Mouse (Mus musculus): ENCODE data around the gene Susd5.
"Not testable (repeated sequence)": the region's sequence is repeated elsewhere in the genome, so short reads cannot be mapped to it uniquely, and the experiment has no call there.

The Susd5 gene

GRCm38 (mm10) chr9:114069372-114069771, 12.4 kb downstream of the Susd5 start:
- no peak for DNase-seq (ENCODE audit: low read depth, low spot score)

GRCm38 (mm10) chr9:114073681-114074080, 16.7 kb downstream of the Susd5 start:
- no peak for DNase-seq (ENCODE audit: low read depth, low spot score)

DNA sequence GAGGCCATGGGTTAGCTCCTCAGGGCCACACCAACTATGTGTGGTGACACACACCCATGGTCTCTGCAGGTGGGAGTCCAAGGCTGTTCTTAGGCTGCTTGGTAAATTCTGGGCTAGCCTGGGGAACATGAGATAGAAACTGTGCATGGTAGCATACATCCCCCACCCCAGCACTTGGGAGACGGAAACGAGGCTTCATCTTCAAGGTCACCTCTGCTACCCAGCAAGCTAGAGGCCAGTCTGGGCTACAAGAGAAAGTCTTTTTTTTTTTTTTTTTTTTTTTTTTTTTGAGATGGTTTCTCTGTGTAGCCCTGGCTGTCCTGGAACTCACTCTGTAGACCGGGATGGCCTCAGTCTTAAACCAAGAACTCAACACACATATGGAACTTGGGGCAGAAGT, 29.5 kb downstream of the Susd5 start:
- DNase-seq (ENCODE audit: low read depth, low spot score) = no peak

GRCm38 (mm10) chr9:114087106-114087815, 30.3 kb downstream of the Susd5 start:
- no peak for DNase-seq (ENCODE audit: low read depth, low spot score)

DNA sequence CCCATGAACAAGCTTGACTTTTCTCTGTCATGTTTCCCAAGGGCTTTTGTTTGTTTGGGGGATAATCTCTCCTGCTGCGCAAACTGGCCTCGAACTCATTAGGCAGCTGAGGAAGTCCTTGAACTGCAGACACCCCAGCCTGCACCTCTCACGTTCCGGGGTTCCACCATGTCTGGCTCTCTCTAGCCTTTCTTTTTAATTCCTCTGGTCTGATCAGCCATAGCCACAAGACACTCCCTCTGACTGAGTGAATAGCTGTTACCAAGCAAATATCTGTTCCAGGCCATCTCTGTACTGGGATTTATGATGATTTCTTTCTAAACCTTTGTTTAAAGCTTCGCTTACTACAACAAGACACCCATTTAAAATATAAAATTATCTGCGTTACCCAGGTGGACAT, 31.9 kb downstream of the Susd5 start:
- not testable (repeated sequence) for DNase-seq (ENCODE audit: low read depth, low spot score)

DNA sequence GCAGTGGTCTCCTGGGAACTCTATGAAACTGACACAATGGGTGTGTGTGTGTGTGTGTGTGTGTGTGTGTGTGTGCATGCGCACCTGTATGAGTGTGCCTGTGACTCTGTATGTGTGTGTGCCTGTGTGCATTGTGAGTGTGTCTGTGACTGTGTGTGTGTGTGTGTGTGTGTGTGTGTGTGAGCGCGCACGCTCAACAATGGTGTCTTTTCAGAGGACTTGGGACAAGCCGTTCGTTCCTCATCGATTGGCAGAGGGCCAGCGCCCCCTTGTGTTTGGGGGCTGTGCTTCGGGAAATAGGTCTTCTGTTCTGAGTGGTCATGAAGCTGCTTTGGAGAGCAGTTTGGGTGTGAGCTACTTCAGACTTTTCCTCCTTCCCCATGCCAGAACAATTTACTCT, 35.2 kb downstream of the Susd5 start:
- DNase-seq (ENCODE audit: low read depth, low spot score) = not testable (repeated sequence)

DNA sequence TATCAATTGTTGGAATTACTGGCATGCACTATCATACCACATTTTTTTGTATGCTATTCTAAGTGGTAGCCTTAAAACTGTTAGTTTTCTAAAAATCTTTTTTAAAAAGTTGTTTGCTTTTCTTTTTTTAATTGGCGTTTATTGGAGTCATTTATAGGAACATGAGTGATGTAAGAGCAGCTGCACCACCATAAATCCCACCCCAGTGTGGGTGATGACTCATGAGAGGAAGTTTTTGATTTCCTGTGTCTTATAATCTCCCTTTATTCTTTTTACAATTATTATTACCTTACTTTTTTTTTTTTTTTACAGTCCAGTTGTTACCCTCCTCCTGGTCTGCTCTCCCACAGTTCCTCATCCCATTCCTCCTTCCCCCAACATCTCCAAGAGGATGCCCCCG, 37.9 kb downstream of the Susd5 start:
- DNase-seq (ENCODE audit: low read depth, low spot score) = no peak

DNA sequence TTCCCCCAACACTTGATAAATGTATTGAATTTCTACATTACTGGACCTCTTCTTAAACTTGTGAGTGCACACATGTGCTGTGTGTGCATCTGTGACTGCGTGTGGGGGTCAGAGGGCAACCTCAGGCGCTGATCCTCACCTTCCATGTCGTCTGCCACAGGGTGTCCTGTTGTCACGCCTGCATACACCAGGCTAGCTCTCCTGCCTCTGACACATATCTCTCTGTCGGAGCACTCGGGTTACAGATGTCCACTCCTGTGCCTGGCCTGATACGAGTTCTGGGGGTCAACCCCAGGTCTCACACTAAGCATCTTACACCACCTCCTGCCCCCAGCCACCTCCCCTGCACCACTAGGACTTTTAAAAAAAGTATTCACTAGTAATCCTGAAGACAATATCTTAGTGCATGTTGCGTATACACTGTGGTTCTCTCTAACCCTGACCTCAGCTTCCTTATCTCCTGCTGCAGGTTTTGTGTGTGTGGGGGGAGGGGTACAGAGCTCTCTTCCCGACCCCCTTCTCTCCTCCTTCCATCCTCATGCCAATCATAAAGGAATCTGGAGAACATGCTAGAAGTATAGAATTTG, 41.9 kb downstream of the Susd5 start:
- no peak for DNase-seq (ENCODE audit: low read depth, low spot score)

GRCm38 (mm10) chr9:114110268-114110667, 53.3 kb downstream of the Susd5 start:
- DNase-seq (ENCODE audit: low read depth, low spot score) = no peak

DNA sequence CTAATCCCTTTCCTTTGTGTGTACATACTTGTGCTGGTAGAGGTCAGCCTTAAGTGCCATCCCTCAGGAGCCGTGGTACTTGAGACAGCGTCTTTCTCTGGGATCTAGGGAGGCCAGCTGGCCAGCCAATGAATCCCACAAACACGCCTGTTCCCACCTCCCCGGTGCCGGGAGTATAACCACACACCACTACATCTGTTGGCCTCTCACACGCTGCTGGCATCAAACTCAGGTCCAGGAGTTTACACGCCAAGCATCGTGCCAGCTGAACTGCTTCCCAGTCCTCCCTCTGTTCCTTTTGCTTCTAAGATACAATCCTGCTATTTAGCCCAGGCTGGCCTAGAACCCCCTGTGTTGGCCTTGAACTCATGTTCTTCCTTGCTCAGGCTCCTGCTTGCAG, 54.2 kb downstream of the Susd5 start:
- DNase-seq (ENCODE audit: low read depth, low spot score) = no peak

GRCm38 (mm10) chr9:114112226-114112625, 55.3 kb downstream of the Susd5 start:
- DNase-seq (ENCODE audit: low read depth, low spot score) = no peak

DNA sequence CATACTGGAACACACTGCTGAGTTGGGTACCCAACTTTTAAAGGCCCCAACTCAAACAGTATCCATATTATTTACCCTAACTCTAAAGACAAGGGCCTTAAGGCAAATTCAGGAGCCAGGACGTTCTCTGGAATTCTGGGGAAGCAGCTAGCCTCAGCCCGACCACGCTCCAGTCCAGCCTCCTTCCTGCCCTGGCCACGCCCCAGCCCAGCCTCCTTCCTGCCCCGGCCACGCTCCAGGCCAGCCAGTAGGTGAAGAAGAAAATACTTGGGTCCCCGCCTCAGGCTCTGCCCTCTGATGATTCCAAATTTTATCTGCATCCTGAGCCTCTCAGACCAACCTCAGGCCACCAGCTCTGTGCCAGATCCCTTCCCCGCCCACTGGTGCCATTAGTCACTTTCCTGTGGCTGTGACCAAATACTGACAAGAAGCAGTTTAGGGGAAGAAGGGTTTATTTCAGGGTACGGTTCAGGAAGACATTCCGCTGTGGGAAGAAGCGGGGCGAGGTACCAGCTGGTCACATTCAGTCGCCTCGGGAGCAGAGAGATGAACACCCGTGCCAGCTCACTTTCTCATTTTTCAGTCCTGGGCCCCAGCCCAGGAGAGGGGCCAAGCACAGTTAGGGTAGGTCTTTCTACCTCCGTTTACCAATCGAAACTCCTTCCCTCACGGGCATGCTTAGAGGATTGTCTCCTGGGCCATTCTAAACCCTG, 57.1 kb downstream of the Susd5 start:
- DNase-seq (ENCODE audit: low read depth, low spot score) = no peak

GRCm38 (mm10) chr9:114116672-114117071, 59.7 kb downstream of the Susd5 start:
- DNase-seq (ENCODE audit: low read depth, low spot score) = peak; percentile 9

GRCm38 (mm10) chr9:114122862-114123261, 65.9 kb downstream of the Susd5 start:
- not testable (repeated sequence) for DNase-seq (ENCODE audit: low read depth, low spot score)

- DNase-seq (ENCODE audit: low read depth, low spot score) = not testable (repeated sequence)
These were observed 72.4 kb downstream of the Susd5 start for GRCm38 (mm10) chr9:114129273-114129835.

All from retina, adult 2 months (tissue).